Mouse (Mus musculus) layer of hippocampus, adult 11-12 months (tissue): ENCODE measurements around the gene Frat2.

Source experiments
- DNase-seq: peaks from one replicate; pipeline ENCODE4 v3.0.0; 2022; ENCODE audit warnings: low spot score

Frat2 gene

GRCm38 (mm10) chr19:41818749-41819148 lies 29.2 kb downstream of the Frat2 start:
- no peak for DNase-seq

- no peak for DNase-seq
These were observed 30.6 kb downstream of the Frat2 start for GRCm38 (mm10) chr19:41817325-41817724.

- DNase-seq = no peak
These were observed 31.0 kb downstream of the Frat2 start for GRCm38 (mm10) chr19:41816915-41817314.

GRCm38 (mm10) chr19:41816410-41816809 lies 31.5 kb downstream of the Frat2 start:
- no peak for DNase-seq

GRCm38 (mm10) chr19:41813374-41813773 lies 34.6 kb downstream of the Frat2 start:
- no peak for DNase-seq

- no peak for DNase-seq
These were observed 35.4 kb downstream of the Frat2 start for GRCm38 (mm10) chr19:41812525-41812924.

GRCm38 (mm10) chr19:41810074-41810473 lies 37.9 kb downstream of the Frat2 start:
- no peak for DNase-seq

- no peak for DNase-seq
These were observed 39.8 kb downstream of the Frat2 start for GRCm38 (mm10) chr19:41808104-41808634.

GRCm38 (mm10) chr19:41807497-41807896 lies 40.4 kb downstream of the Frat2 start:
- DNase-seq = no peak

GRCm38 (mm10) chr19:41805831-41806230 lies 42.1 kb downstream of the Frat2 start:
- DNase-seq = no peak

- no peak for DNase-seq
These were observed 44.6 kb downstream of the Frat2 start for GRCm38 (mm10) chr19:41803322-41803721.

GRCm38 (mm10) chr19:41801742-41802369 lies 46.1 kb downstream of the Frat2 start, which contains the start of gene Arhgap19:
Gene Arhgap19 (minus strand): TSS chr19:41802047.
- DNase-seq = peak; percentile 93

- no peak for DNase-seq
These were observed 46.8 kb downstream of the Frat2 start for GRCm38 (mm10) chr19:41800986-41801741.

GRCm38 (mm10) chr19:41800451-41800850 lies 47.5 kb downstream of the Frat2 start:
- no peak for DNase-seq

GRCm38 (mm10) chr19:41797536-41797935 lies 50.4 kb downstream of the Frat2 start:
- DNase-seq = no peak

- DNase-seq = no peak
These were observed 51.1 kb downstream of the Frat2 start for GRCm38 (mm10) chr19:41796789-41797327.

GRCm38 (mm10) chr19:41796148-41796760 lies 51.7 kb downstream of the Frat2 start:
- no peak for DNase-seq
